Mouse (Mus musculus): ENCODE data around the gene Tmem131.

GRCm38 (mm10) chr1:36938801-36939286 lies 4.6 kb downstream of the Tmem131 start:
- TF ChIP-seq EP300 (IDR thresholded peaks at IDR 0.05; ENCODE audit: low read depth) (no peak), CTCF (IDR thresholded peaks at IDR 0.05; ENCODE audit: low read depth) (no peak)
